In the genomic region with DNA sequence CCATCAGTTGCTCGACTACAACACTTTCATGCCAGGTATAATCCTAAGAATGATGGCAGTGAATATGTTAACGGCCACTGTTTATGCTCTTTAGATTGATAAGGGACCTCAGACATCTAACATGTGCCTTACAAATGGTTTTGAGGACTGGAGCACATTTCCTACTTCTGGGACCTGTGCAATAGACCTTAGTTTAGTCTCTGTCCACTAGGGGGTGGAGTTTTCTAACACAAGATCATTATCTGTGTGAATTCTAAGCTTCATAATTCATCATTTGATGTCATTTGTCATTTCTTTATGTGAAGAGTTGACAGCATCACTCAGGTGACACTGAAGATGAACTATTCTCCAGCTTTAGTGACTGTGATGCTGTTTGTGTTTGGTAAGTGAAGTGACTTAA, we compare ENCODE assay signal across 21 mouse cellular contexts.
DNase-seq lines count a peak whose midpoint lies in the region; ATAC-seq and TF ChIP-seq lines count a peak whose summit lies in the region.
"Had no signal": no experiment of that assay in that cellular context is flagged by ENCODE, and none has a peak within 500 bp of the region (broad histone marks: within the 10 kb centered on the region; RNA-seq: fewer than 3 reads in every experiment).

No protein-coding gene starts in this region.

- no peak overlapping the region for H3K4me3 ChIP-seq in layer of hippocampus, adult 2 months
- H3K4me3 ChIP-seq: gastrocnemius, adult 2 months; heart, embryonic 15.5 days; hindbrain, embryonic 15.5 days had no signal

- no peak for ATAC-seq in activated CD4-positive, CD25-positive, alpha-beta regulatory T cell, adult 4 months
- ATAC-seq: midbrain, embryonic 16.5 days had no signal

- H3K27ac ChIP-seq in layer of hippocampus, adult 2 months, result no peak overlapping the region
- H3K27ac ChIP-seq: gastrocnemius, adult 2 months; heart, embryonic 15.5 days; hindbrain, embryonic 15.5 days had no signal

- DNase-seq in layer of hippocampus, adult 2 months (ENCODE audit: low spot score in 2 of 2), result no peak
- DNase-seq in layer of hippocampus, adult 9-11 months, result no peak
- DNase-seq in 416B (ENCODE audit: low read depth) (peak; percentile 54), ES-CJ7 (ENCODE audit: low read depth, low spot score) (peak; percentile 11)
- DNase-seq in brain, adult 2 months (ENCODE audit: low read depth, low spot score), result peak; percentile 1
- DNase-seq in adrenal gland, postnatal 25 days, result no peak
- DNase-seq: adrenal gland, postnatal 14 days; cerebellum, adult 18-20 months; cerebellum, postnatal 25 days; gastrocnemius, adult 2 months; heart, postnatal 4 days; kidney, adult 11 months; layer of hippocampus, postnatal 36 days; left cerebral cortex, postnatal 4 days; lung, adult 18-20 months; lung, postnatal 36 days; thymus, postnatal 4 days had no signal

- TF ChIP-seq CTCF in layer of hippocampus, adult 2 months (conservative IDR thresholded peaks at IDR 0.05), result peak; percentile 54

Comparison
In these comparisons a context has a peak if more than half of its experiments do, and no peak if none do; other contexts are left out.
1. DNase-seq: peak in 416B (single experiment), ES-CJ7 (single experiment) and brain, adult 2 months (single experiment); none in layer of hippocampus, adult 2 months (0 of 2), layer of hippocampus, adult 9-11 months (single experiment) and adrenal gland, postnatal 25 days (single experiment).